In the genomic region with DNA sequence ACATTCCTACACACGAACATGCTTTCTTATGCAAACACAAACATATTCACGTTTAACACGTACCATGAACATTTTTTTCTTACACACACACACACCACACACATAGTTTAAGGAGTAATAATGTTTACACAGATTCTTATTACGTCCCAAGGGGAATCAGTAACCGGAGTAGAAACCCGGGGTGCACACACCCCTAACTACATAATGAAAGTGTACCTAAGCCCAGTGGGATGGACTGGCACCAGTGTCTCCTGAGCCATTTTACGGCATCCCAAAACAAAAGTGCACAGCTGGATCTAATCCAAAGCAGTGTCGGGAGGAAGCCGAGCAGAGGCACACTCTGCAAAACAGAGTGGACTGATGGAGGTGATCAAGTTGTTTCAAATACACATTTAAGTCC, we compare ENCODE assay signal across 18 mouse cellular contexts. TPM values are rescaled to one million over a fixed set of nuclear protein-coding genes. Genes with fewer than 3 reads are reported as not detected.
DNase-seq lines count a peak whose midpoint lies in the region; ATAC-seq and TF ChIP-seq lines count a peak whose summit lies in the region.
"Had no signal": no experiment of that assay in that cellular context is flagged by ENCODE, and none has a peak within 500 bp of the region (broad histone marks: within the 10 kb centered on the region; RNA-seq: fewer than 3 reads in every experiment).

No protein-coding gene starts in this region.

- peaks cover 43% of the 10 kb centered on the region for H3K4me1 ChIP-seq in limb, embryonic 13.5 days
- peaks cover 24% of the 10 kb centered on the region for H3K4me1 ChIP-seq in limb, embryonic 10.5 days
- H3K4me1 ChIP-seq in embryonic facial prominence, embryonic 14.5 days (ENCODE audit: control insufficient read depth, insufficient read depth, low read length) = peaks cover 20% of the 10 kb centered on the region

- no peak overlapping the region for H3K9ac ChIP-seq in limb, embryonic 13.5 days
- H3K9ac ChIP-seq in embryonic facial prominence, embryonic 14.5 days (ENCODE audit: low read depth, low read length) = no peak overlapping the region
- H3K9ac ChIP-seq: hindbrain, embryonic 15.5 days had no signal

- no peaks in the 10 kb centered on the region for H3K36me3 ChIP-seq in limb, embryonic 13.5 days
- H3K36me3 ChIP-seq in limb, embryonic 10.5 days = no peaks in the 10 kb centered on the region
- H3K36me3 ChIP-seq in embryonic facial prominence, embryonic 14.5 days (ENCODE audit: control insufficient read depth, insufficient read depth, low read length) = no peaks in the 10 kb centered on the region
- H3K36me3 ChIP-seq: hindbrain, embryonic 10.5 days; hindbrain, embryonic 15.5 days had no signal

- no peak overlapping the region for H3K4me3 ChIP-seq in limb, embryonic 13.5 days
- no peak overlapping the region for H3K4me3 ChIP-seq in limb, embryonic 10.5 days
- no peak overlapping the region for H3K4me3 ChIP-seq in embryonic facial prominence, embryonic 14.5 days (ENCODE audit: low read depth, low read length)
- H3K4me3 ChIP-seq: heart, adult 2 months; hindbrain, embryonic 10.5 days; hindbrain, embryonic 15.5 days had no signal

- no peak for TF ChIP-seq POLR2A in brain, embryonic 14.5 days (IDR thresholded peaks at IDR 0.05; ENCODE audit: borderline replicate concordance, extremely low read depth, insufficient read depth, insufficient read length, poor library complexity, severe bottlenecking)

- DNase-seq in limb, embryonic 10.5 days (ENCODE audit: low spot score) = no peak
- peak; percentile 38 for DNase-seq in R1 (ENCODE audit: low read depth, low spot score)
- DNase-seq in brain, embryonic 14.5 days (ENCODE audit: low read depth) = peak; percentile 14
- peak; percentile 61 for DNase-seq in embryonic facial prominence, embryonic 14.5 days (ENCODE audit: low spot score)
- DNase-seq in cerebellum, postnatal 36 days = no peak
- DNase-seq in right cerebral cortex, postnatal 14 days = no peak
- DNase-seq: adrenal gland, postnatal 10 days; cerebellum, adult 18-20 months; cerebellum, adult 9-11 months; gastrocnemius, postnatal 36 days; heart, adult 2 months; kidney, adult 2 months had no signal

- H3K27ac ChIP-seq in limb, embryonic 13.5 days = no peak overlapping the region
- H3K27ac ChIP-seq in limb, embryonic 10.5 days = no peak overlapping the region
- no peak overlapping the region for H3K27ac ChIP-seq in embryonic facial prominence, embryonic 14.5 days (replicated peaks; ENCODE audit: low read depth, low read length)
- H3K27ac ChIP-seq: heart, adult 2 months; hindbrain, embryonic 10.5 days; hindbrain, embryonic 15.5 days had no signal

- ATAC-seq in limb, embryonic 13.5 days (ENCODE audit: low FRiP score, low read depth) = no peak
- ATAC-seq in embryonic facial prominence, embryonic 14.5 days (ENCODE audit: low read depth) = peak; percentile 51; the same call in 1 of the 2 replicates
- ATAC-seq: forebrain, embryonic 14.5 days; intestine, embryonic 16.5 days had no signal

- 22% methylated on average over 9 of the region's 9 CpGs for WGBS in limb, embryonic 13.5 days
- 53% methylated on average over 9 of the region's 9 CpGs for WGBS in limb, embryonic 10.5 days
- 19% methylated on average over 9 of the region's 9 CpGs for WGBS in embryonic facial prominence, embryonic 14.5 days

- no peak for TF ChIP-seq CTCF in brain, embryonic 14.5 days (IDR thresholded peaks at IDR 0.05; ENCODE audit: borderline replicate concordance, extremely low read depth, insufficient read depth, insufficient read length)

- peak overlapping the region; percentile 23; the same call in 1 of the 2 replicates for H3K4me2 ChIP-seq in limb, embryonic 13.5 days (replicated peaks)
- H3K4me2 ChIP-seq in embryonic facial prominence, embryonic 14.5 days (ENCODE audit: low read depth, low read length) = no peak overlapping the region
- H3K4me2 ChIP-seq: heart, embryonic 11.5 days; hindbrain, embryonic 15.5 days had no signal

- H3K9me3 ChIP-seq in limb, embryonic 13.5 days = no peaks in the 10 kb centered on the region
- H3K9me3 ChIP-seq in limb, embryonic 10.5 days (replicated peaks) = no peaks in the 10 kb centered on the region
- H3K9me3 ChIP-seq in embryonic facial prominence, embryonic 14.5 days (ENCODE audit: control insufficient read depth, low read length) = no peaks in the 10 kb centered on the region
- H3K9me3 ChIP-seq: hindbrain, embryonic 10.5 days; hindbrain, embryonic 15.5 days had no signal

- H3K27me3 ChIP-seq in limb, embryonic 13.5 days = no peaks in the 10 kb centered on the region
- H3K27me3 ChIP-seq in limb, embryonic 10.5 days (ENCODE audit: low read depth, poor library complexity, severe bottlenecking) = no peaks in the 10 kb centered on the region
- no peaks in the 10 kb centered on the region for H3K27me3 ChIP-seq in embryonic facial prominence, embryonic 14.5 days (replicated peaks; ENCODE audit: control insufficient read depth, insufficient read depth, low read length)
- H3K27me3 ChIP-seq: hindbrain, embryonic 15.5 days had no signal

RNA-seq across cellular contexts. Expression of gene Cdv3, which starts 47.8 kb away (rescaled TPM):
- 121 and 122 TPM in 2 replicates for polyA plus RNA-seq in limb, embryonic 13.5 days (2015; fragmentation: Nextera tagmentation; extraction: Ambion mirVana)
- polyA plus RNA-seq in limb, embryonic 10.5 days (2016; fragmentation: Nextera tagmentation; extraction: Ambion mirVana) = 150 and 166 TPM in 2 replicates
- 56.8 and 85.3 TPM in 2 replicates for polyA plus RNA-seq in brain, embryonic 14.5 days (2012; rRNA removed)
- polyA plus RNA-seq in embryonic facial prominence, embryonic 14.5 days (2014; fragmentation: Nextera tagmentation; extraction: Ambion mirVana) = 92.7 and 94.0 TPM in 2 replicates

Comparison
In these comparisons a context has a peak if more than half of its experiments do, and no peak if none do; other contexts are left out.
1. DNase-seq: peak in R1 (single experiment), brain, embryonic 14.5 days (single experiment) and embryonic facial prominence, embryonic 14.5 days (single experiment); none in limb, embryonic 10.5 days (single experiment), cerebellum, postnatal 36 days (0 of 2) and right cerebral cortex, postnatal 14 days (single experiment).